Comparison of ENCODE assay signal across 8 mouse cellular contexts in the genomic region with DNA sequence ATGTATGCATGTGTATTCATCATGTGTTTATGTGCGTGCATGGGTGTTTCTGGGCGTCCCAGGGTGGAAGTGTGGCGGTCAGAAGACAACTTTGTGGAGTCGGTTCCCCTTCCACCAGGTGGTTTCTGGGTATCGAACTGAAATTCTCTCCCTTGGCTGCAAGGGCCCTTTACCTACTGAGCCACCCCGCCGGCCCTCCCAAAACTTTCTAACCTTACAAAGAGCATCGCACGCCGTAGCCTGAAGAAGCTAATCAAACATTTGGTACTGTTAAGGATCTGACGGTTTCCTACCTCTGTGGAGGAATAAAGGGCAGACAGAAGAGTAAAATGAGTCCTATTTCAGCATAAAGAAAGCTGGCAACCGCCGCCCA. TPM values are rescaled to one million over a fixed set of nuclear protein-coding genes. Genes with fewer than 3 reads are reported as not detected.
A peak's percentile ranks its signal among the peaks of the same experiment; 100 is the strongest.
DNase-seq lines count a peak whose midpoint lies in the region; ATAC-seq and TF ChIP-seq lines count a peak whose summit lies in the region.

No protein-coding gene starts in this region.

- H3K4me3 ChIP-seq in bone marrow, adult 2 months (replicated peaks; ENCODE audit: control insufficient read depth, low read depth, low read length), result peak overlapping the region; percentile 80
- peak overlapping the region; percentile 62 for H3K4me3 ChIP-seq in forebrain, embryonic 16.5 days (replicated peaks; ENCODE audit: low read length)
- H3K4me3 ChIP-seq in kidney, postnatal 0 days (replicated peaks; ENCODE audit: low read depth, low read length), result peak overlapping the region; percentile 59
- H3K4me3 ChIP-seq in midbrain, embryonic 10.5 days, result peak overlapping the region; percentile 61
- peak overlapping the region; percentile 56 for H3K4me3 ChIP-seq in stomach, postnatal 0 days (ENCODE audit: low read depth, low read length)

- no peaks in the 10 kb centered on the region; the same call in 1 of the 2 replicates for H3K4me1 ChIP-seq in bone marrow, adult 2 months (ENCODE audit: control insufficient read depth, insufficient read depth, low read length)
- peaks cover 9% of the 10 kb centered on the region for H3K4me1 ChIP-seq in forebrain, embryonic 16.5 days (replicated peaks; ENCODE audit: control insufficient read depth, insufficient read depth, low read length)
- no peaks in the 10 kb centered on the region; the same call in 1 of the 2 replicates for H3K4me1 ChIP-seq in kidney, postnatal 0 days (replicated peaks; ENCODE audit: insufficient read depth, low read length)
- H3K4me1 ChIP-seq in midbrain, embryonic 10.5 days, result peaks cover 17% of the 10 kb centered on the region
- H3K4me1 ChIP-seq in stomach, postnatal 0 days (replicated peaks; ENCODE audit: control insufficient read depth, insufficient read depth), result no peaks in the 10 kb centered on the region

- H3K4me2 ChIP-seq in forebrain, embryonic 16.5 days (ENCODE audit: low read length), result peak overlapping the region; percentile 76
- H3K4me2 ChIP-seq in kidney, postnatal 0 days (ENCODE audit: low read length), result peak overlapping the region; percentile 79
- peak overlapping the region; percentile 83 for H3K4me2 ChIP-seq in stomach, postnatal 0 days (replicated peaks; ENCODE audit: low read depth)

- intact Hi-C loops in left cerebral cortex, postnatal 4 days (cut with DNase I), result no loop called here
- intact Hi-C loops in left cerebral cortex, postnatal 14 days (cut with DNase I), result loop anchor here (10.0 kb wide), 1 partner anchor 129 kb away; no protein-coding TSS in a partner anchor
- intact Hi-C loops in left cerebral cortex, postnatal 36 days (cut with DNase I), result loop anchor here (10.0 kb wide), 2 partner anchors 129 to 301 kb away; no protein-coding TSS in a partner anchor

- TF ChIP-seq EP300 in stomach, postnatal 0 days (optimal IDR thresholded peaks at IDR 0.05), result no peak

- TF ChIP-seq CTCF in bone marrow, adult 2 months (IDR thresholded peaks at IDR 0.05; ENCODE audit: control insufficient read depth, insufficient read depth, low read length), result no peak
- TF ChIP-seq CTCF in kidney, postnatal 0 days (IDR thresholded peaks at IDR 0.05; ENCODE audit: low read depth), result no peak
- no peak for TF ChIP-seq CTCF in stomach, postnatal 0 days (IDR thresholded peaks at IDR 0.05; ENCODE audit: low read depth)

- no peaks in the 10 kb centered on the region for H3K27me3 ChIP-seq in forebrain, embryonic 16.5 days (replicated peaks; ENCODE audit: control insufficient read depth, insufficient read depth, low read length)
- no peaks in the 10 kb centered on the region for H3K27me3 ChIP-seq in kidney, postnatal 0 days (ENCODE audit: insufficient read depth, low read length)
- no peaks in the 10 kb centered on the region for H3K27me3 ChIP-seq in midbrain, embryonic 10.5 days (ENCODE audit: low read depth, poor library complexity, severe bottlenecking)
- no peaks in the 10 kb centered on the region for H3K27me3 ChIP-seq in stomach, postnatal 0 days (ENCODE audit: control insufficient read depth, insufficient read depth, low read length)

- peak; percentile 64 for ATAC-seq in forebrain, embryonic 16.5 days
- ATAC-seq in kidney, postnatal 0 days (replicated peaks; ENCODE audit: low FRiP score, low read depth), result peak; percentile 15; the same call in 1 of the 2 replicates
- peak; percentile 11; the same call in 1 of the 2 replicates for ATAC-seq in stomach, postnatal 0 days (ENCODE audit: low FRiP score, low TSS enrichment)

- TF ChIP-seq POLR2A in bone marrow, adult 2 months (IDR thresholded peaks at IDR 0.05; ENCODE audit: borderline replicate concordance, control insufficient read depth, low read depth, low read length), result no peak

- H3K27ac ChIP-seq in bone marrow, adult 2 months (ENCODE audit: control insufficient read depth, insufficient read depth, low read depth, low read length, poor library complexity), result peak overlapping the region; percentile 35; the same call in 1 of the 2 replicates
- no peak overlapping the region for H3K27ac ChIP-seq in forebrain, embryonic 16.5 days (ENCODE audit: low read length)
- H3K27ac ChIP-seq in kidney, postnatal 0 days, result peak overlapping the region; percentile 65; the same call in 1 of the 2 replicates
- peak overlapping the region; percentile 92 for H3K27ac ChIP-seq in midbrain, embryonic 10.5 days (replicated peaks)
- H3K27ac ChIP-seq in stomach, postnatal 0 days (replicated peaks), result peak overlapping the region; percentile 81

- DNase-seq in left cerebral cortex, postnatal 4 days, result peak; percentile 14
- no peak for DNase-seq in left cerebral cortex, postnatal 14 days (ENCODE audit: low spot score in 2 of 2)
- no peak for DNase-seq in kidney, postnatal 0 days (ENCODE audit: low spot score)
- DNase-seq in midbrain, embryonic 10.5 days (ENCODE audit: low spot score), result no peak
- DNase-seq in stomach, postnatal 0 days (ENCODE audit: low spot score), result no peak
- DNase-seq in left cerebral cortex, postnatal 36 days (ENCODE audit: low spot score in 2 of 2), result no peak

- H3K9ac ChIP-seq in forebrain, embryonic 16.5 days (replicated peaks; ENCODE audit: low read depth, low read length), result peak overlapping the region; percentile 74
- peak overlapping the region; percentile 79 for H3K9ac ChIP-seq in kidney, postnatal 0 days (ENCODE audit: low read depth, low read length)
- H3K9ac ChIP-seq in stomach, postnatal 0 days (ENCODE audit: low read length), result peak overlapping the region; percentile 84

- no peaks in the 10 kb centered on the region for H3K9me3 ChIP-seq in forebrain, embryonic 16.5 days (ENCODE audit: control insufficient read depth, low read length)
- H3K9me3 ChIP-seq in kidney, postnatal 0 days (replicated peaks; ENCODE audit: low read length), result no peaks in the 10 kb centered on the region
- H3K9me3 ChIP-seq in midbrain, embryonic 10.5 days (replicated peaks), result no peaks in the 10 kb centered on the region
- no peaks in the 10 kb centered on the region for H3K9me3 ChIP-seq in stomach, postnatal 0 days (ENCODE audit: control insufficient read depth, low read length)

- no peaks in the 10 kb centered on the region for H3K36me3 ChIP-seq in forebrain, embryonic 16.5 days (ENCODE audit: control insufficient read depth, insufficient read depth)
- H3K36me3 ChIP-seq in kidney, postnatal 0 days (ENCODE audit: insufficient read depth, low read length), result 0 out of 2 replicates have a peak, but pooled peaks cover 4% of the 10 kb centered on the region
- no peaks in the 10 kb centered on the region for H3K36me3 ChIP-seq in midbrain, embryonic 10.5 days
- H3K36me3 ChIP-seq in stomach, postnatal 0 days (ENCODE audit: control insufficient read depth, insufficient read depth, low read length), result no peaks in the 10 kb centered on the region

- WGBS in bone marrow, adult 2 months, result under 1% methylated on average over 13 of the region's 13 CpGs
- 8% methylated on average over 13 of the region's 13 CpGs for WGBS in forebrain, embryonic 16.5 days
- 9% methylated on average over 13 of the region's 13 CpGs for WGBS in kidney, postnatal 0 days
- WGBS in midbrain, embryonic 10.5 days, result 15% methylated on average over 13 of the region's 13 CpGs
- WGBS in stomach, postnatal 0 days, result 9% methylated on average over 13 of the region's 13 CpGs

RNA-seq across cellular contexts. Expression of gene Bcap29, which starts 0.5 kb away (rescaled TPM):
- 10 to 100 TPM; 17.4 to 18.9 TPM for total RNA-seq in left cerebral cortex, postnatal 4 days (2021)
- total RNA-seq in left cerebral cortex, postnatal 14 days (2021), result 10 to 100 TPM; 29.7 to 29.8 TPM
- 10.4 and 12.6 TPM in 2 replicates for polyA plus RNA-seq in bone marrow, adult 2 months (2011; ENCODE audit: insufficient read depth, insufficient read length, low replicate concordance, missing spikeins)
- polyA plus RNA-seq in forebrain, embryonic 16.5 days (2015; fragmentation: Nextera tagmentation; extraction: Ambion mirVana), result 29.8 and 30.7 TPM in 2 replicates
- polyA plus RNA-seq in kidney, postnatal 0 days (2015; fragmentation: Nextera tagmentation; extraction: Ambion mirVana), result 35.3 TPM in 2 replicates
- polyA plus RNA-seq in midbrain, embryonic 10.5 days (2016; fragmentation: Nextera tagmentation; extraction: Ambion mirVana), result 24.4 and 25.0 TPM in 2 replicates
- polyA plus RNA-seq in stomach, postnatal 0 days (2015; fragmentation: Nextera tagmentation; extraction: Ambion mirVana), result 40.1 and 40.4 TPM in 2 replicates
- total RNA-seq in left cerebral cortex, postnatal 36 days (2021), result 10 to 100 TPM; 38.8 to 39.0 TPM

RNA-seq across cellular contexts. Expression of gene Dus4l, which starts 20.7 kb away (rescaled TPM):
- 10 to 100 TPM; 10.3 to 13.3 TPM for total RNA-seq in left cerebral cortex, postnatal 4 days (2021)
- total RNA-seq in left cerebral cortex, postnatal 14 days (2021), result 10 to 100 TPM in 1 of 2 experiments, 1 to 10 TPM in 1; 8.8 to 10.1 TPM
- polyA plus RNA-seq in bone marrow, adult 2 months (2011; ENCODE audit: insufficient read depth, insufficient read length, low replicate concordance, missing spikeins), result 6.0 and 14.3 TPM in 2 replicates
- polyA plus RNA-seq in forebrain, embryonic 16.5 days (2015; fragmentation: Nextera tagmentation; extraction: Ambion mirVana), result 7.2 and 9.0 TPM in 2 replicates
- 12.8 and 13.4 TPM in 2 replicates for polyA plus RNA-seq in kidney, postnatal 0 days (2015; fragmentation: Nextera tagmentation; extraction: Ambion mirVana)
- 10.3 and 10.6 TPM in 2 replicates for polyA plus RNA-seq in midbrain, embryonic 10.5 days (2016; fragmentation: Nextera tagmentation; extraction: Ambion mirVana)
- 4.9 and 7.3 TPM in 2 replicates for polyA plus RNA-seq in stomach, postnatal 0 days (2015; fragmentation: Nextera tagmentation; extraction: Ambion mirVana)
- total RNA-seq in left cerebral cortex, postnatal 36 days (2021), result 1 to 10 TPM; 6.5 to 8.3 TPM

RNA-seq across cellular contexts. Expression of gene Cog5, which starts 20.7 kb away (rescaled TPM):
- 10 to 100 TPM; 41.3 to 44.3 TPM for total RNA-seq in left cerebral cortex, postnatal 4 days (2021)
- 10 to 100 TPM; 40.2 to 40.3 TPM for total RNA-seq in left cerebral cortex, postnatal 14 days (2021)
- 6.0 and 25.0 TPM in 2 replicates for polyA plus RNA-seq in bone marrow, adult 2 months (2011; ENCODE audit: insufficient read depth, insufficient read length, low replicate concordance, missing spikeins)
- 25.0 and 25.1 TPM in 2 replicates for polyA plus RNA-seq in forebrain, embryonic 16.5 days (2015; fragmentation: Nextera tagmentation; extraction: Ambion mirVana)
- polyA plus RNA-seq in kidney, postnatal 0 days (2015; fragmentation: Nextera tagmentation; extraction: Ambion mirVana), result 22.9 and 24.1 TPM in 2 replicates
- 24.6 and 29.0 TPM in 2 replicates for polyA plus RNA-seq in midbrain, embryonic 10.5 days (2016; fragmentation: Nextera tagmentation; extraction: Ambion mirVana)
- polyA plus RNA-seq in stomach, postnatal 0 days (2015; fragmentation: Nextera tagmentation; extraction: Ambion mirVana), result 14.4 and 16.1 TPM in 2 replicates
- 10 to 100 TPM; 36.7 to 42.1 TPM for total RNA-seq in left cerebral cortex, postnatal 36 days (2021)

Comparison
In these comparisons a context has a peak if more than half of its experiments do, and no peak if none do; other contexts are left out.
1. ATAC-seq: peak in every context shown above with its lines; median percentile 64 in forebrain, embryonic 16.5 days; 15 in kidney, postnatal 0 days; 11 in stomach, postnatal 0 days.